Mouse (Mus musculus) gastrocnemius, postnatal 25 days (tissue): ENCODE measurements around the gene Slc38a11. TPM values are rescaled to one million over a fixed set of nuclear protein-coding genes. Genes with fewer than 3 reads are reported as not detected.

Source experiments
- DNase-seq: peaks from one replicate; pipeline ENCODE4 v3.0.0; 2022
- microRNA-seq, 2 experiments: library from miRNA; unstranded; fragments of <30 nt; microRNA quantifications; one replicate each; pipeline ENCODE4 v1.2.0; 2021; ENCODE audit warnings: borderline replicate concordance in 2 of 2
- total RNA-seq, 2 experiments: library from RNA; stranded (reverse); gene quantifications; 1 replicate in 1 of 2; 2 replicates in 1 of 2; pipeline ENCODE4 v1.2.3; 2021

The Slc38a11 gene
- total RNA-seq, 2 experiments from 2014 or later = 0.38 to 0.64 TPM

DNA sequence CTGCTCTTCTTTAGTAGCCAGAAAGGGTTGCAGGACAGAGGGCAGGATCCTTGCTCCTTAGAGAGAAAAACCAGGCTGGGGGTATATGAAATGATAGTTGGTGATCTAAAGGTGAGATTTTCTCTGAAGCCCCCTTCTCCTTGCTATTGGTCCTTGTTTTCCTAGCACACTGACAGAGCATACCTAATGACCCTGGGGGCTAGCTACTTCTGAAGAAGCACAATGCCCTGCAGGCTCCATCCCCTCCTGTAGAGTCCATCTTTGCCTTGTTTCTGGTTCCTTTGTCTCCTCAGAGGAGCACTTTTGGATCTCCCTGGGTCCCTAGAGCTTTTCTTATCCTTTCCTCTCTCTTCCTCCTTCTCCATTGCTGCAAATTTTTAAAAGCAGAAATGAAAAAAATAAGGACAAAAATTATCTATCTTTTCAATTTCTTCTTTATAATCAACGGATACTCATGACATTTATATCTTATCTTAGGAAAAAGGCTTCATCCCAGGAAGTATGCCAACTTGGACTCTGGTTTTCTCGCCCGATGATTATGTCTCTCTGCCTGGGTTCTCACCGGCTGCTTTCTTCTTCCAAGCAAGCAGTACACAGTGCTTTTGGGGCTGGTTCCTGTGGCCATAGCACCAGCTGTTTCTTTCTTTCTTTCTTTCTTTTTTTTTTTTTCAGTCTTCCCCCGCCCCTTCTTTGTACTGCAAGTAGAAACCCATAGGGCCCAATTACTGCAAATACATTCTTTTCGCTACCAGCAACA is 41.7 kb downstream of the Slc38a11 start:
- DNase-seq = no peak

DNA sequence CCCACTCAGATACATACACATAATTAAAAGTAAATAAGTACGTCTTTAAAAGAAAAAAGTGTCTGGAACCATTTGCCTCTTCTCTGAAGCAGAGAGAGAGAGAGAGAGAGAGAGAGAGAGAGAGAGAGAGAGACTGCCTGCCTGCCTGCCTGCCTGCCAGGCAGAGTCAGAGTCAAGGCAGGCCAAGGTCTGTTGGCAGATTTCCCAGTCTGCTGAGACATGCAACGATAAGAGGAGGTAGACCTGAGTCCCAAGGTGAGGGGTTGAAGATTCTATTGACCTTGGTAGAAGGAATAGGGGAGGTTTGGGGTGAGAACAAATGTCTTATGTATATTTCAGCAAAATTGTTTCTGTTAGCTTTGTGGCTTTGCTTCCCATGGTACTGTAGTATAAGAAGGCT is 42.9 kb downstream of the Slc38a11 start:
- no peak for DNase-seq

DNA sequence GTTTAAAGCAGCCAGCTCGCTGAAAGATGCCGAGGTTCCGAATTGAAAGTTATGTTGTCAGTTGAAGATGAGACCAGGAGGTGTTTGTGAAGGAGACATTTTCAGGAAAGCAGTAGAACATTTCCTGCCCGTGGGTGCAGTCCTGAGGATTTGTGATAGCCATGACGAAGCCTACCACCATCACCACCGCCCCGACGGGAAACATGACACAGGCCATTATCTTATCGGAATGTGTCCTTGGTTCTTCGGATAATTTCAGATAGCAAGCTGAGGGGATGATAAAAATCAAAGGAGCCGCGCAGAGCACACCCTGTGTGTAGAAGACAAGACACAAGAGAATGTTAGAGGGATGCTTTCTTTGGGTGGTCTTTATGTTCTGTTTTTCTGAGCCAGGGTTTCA is 47.1 kb downstream of the Slc38a11 start:
- no peak for DNase-seq

GRCm38 (mm10) chr2:65311250-65311649 is 52.6 kb downstream of the Slc38a11 start:
- DNase-seq = no peak

GRCm38 (mm10) chr2:65296541-65296940 is 67.3 kb downstream of the Slc38a11 start:
- no peak for DNase-seq

DNA sequence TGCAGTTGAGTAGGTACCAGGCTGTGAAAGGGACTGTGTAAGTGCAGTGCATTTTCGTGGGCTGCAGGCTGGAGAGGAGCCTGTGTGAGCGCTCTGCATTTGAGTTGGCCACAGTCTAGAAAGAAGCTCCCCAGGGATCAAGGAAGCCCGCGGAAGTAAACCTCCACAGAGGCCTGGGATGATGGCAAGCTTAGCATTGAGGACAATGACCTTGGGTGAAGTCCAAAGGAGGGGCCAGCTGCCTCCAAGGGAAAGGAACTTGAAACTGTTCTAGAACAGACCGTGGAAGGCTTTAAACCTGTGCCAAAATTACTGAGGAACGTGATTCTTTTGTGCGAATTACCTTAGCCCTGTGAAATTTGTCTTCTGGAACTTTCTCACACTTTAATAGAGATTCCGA is 69.7 kb downstream of the Slc38a11 start:
- peak; percentile 45 for DNase-seq

- DNase-seq = peak; percentile 22
Measured at GRCm38 (mm10) chr2:65293411-65293810, 70.4 kb downstream of the Slc38a11 start.

DNA sequence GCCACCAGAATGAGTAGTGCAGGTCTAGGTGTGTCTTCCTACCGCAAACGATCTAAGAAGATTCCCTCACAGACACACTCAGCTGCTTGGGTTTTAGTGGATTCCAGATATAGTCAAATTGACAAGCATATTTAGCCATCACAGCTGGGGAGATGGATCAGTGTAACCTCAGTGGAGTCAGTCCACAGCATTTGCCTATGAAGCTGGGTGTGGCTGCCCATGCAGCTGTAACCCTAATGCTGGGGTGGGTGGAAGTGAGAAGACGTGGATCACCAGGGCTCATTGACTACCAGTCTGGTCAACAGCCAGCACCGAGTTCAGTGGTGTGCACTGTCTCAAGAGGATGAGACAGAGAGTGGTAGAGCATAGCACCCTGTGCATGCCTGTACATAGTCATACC is 74.1 kb downstream of the Slc38a11 start:
- DNase-seq = no peak

DNA sequence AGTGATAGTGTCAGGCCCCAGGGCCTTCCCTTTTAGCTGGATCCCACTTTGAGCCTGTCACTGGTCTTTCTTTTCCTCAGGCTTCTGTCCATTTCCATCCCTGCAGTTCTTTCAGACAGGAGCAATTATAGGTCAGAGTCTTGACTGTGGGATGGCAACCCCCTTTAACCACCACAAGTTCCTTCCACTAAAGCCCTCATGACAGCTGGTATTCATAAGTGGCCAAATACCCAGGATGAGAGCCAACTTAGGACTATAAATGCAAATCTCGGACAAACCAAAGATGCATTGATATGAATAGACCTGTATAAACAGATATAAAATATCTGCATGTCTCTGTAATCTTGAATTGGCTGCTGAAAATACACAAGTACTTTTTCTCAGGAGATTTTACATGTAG is 75.1 kb downstream of the Slc38a11 start:
- DNase-seq = no peak

DNA sequence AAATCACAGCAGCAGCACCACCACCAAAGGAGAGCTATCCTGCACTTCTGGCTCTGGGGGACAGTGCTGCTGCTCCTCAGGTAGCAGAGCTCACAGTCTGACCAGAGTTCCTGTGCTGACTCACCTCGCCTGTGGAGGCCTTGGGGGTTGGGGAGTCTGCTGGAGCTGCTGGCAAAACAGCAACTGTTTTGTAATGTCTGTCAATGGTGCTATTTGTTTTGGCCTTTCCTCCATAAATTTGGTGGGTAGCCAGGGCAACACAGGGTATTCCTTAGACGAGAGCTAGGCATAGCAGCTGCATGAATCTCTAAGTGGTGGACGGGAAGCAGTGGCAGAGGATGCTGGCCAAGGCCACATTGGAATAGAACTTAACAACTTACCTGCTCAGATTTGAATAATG is 78.5 kb downstream of the Slc38a11 start:
- no peak for DNase-seq

DNA sequence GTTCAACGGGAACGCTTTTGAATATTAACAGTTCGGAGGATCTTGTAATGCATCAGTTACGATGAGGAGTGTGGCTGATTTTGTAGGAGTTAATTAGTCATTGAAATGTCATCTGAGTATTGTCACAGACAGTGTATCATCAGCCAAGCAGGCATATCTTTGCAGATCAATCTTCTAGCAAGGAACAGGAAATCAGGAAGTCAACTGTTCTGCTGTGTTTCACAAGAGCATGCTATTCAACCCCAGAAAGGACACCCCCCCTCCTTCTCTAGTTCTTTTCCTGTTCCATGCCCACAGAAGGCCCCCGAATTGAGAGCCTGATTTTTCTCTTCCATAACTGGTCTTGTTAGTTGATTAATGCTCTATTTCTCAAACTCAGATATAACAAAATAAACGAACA is 80.9 kb downstream of the Slc38a11 start:
- no peak for DNase-seq

DNA sequence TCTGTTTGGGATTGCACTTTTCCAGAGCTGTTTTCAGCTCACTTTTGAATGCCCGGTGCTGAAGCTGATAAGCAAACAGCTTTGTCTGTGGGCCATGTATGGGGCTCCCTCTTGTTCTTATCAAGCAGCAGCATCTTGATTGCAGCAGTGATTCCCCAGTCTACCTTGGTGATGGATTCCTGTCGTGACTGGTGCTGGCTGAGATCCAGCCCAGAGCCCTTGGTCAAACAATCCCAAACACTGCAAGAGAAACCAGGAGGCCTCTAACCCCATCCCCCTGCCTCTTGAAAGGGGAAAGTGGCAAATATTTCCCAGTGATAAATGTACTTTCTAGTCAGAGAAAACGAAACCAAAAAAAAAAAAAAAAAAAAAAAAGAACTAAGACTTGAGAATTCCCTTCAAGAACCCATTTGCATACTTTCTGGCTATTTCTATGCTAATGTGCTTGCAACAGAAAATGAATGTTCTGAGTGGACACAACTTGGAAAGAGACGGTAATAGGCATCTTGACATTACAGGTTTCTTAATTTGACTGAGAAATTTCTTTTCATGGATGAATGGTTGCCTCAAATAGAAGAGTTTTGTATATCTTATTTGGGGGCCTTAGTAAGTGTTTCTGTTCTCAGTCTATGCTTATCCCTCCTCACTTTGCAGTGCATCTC is 84.7 kb downstream of the Slc38a11 start:
- DNase-seq = no peak

DNA sequence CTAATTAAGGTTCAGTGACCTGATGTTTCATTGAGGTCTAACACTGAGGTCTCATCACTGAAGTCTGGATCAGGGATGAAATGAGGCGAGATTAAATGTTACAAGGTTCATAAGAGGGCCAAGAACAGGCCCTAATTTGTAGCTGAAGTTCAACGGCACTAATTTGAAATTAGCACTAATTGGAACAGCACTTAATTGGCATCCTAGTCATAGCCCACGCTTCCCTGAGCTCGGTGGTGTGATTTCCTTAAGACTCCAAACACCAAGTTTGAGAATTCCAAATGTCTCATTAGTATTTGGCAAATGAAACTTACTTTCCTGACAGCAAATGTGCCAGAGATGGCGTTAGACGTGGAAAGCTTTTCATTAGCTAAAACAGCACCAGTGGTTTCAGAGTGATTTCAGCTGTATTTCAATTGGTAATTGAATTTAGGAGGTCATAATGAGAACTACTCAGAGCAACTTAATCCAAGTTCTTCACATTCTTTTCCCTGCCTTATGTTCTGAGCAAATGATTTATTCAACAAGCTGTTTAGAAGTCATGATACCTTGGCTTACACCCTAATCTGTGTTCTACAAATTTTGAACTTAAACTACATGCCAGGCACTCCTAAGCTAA is 88.3 kb downstream of the Slc38a11 start:
- DNase-seq = no peak

DNA sequence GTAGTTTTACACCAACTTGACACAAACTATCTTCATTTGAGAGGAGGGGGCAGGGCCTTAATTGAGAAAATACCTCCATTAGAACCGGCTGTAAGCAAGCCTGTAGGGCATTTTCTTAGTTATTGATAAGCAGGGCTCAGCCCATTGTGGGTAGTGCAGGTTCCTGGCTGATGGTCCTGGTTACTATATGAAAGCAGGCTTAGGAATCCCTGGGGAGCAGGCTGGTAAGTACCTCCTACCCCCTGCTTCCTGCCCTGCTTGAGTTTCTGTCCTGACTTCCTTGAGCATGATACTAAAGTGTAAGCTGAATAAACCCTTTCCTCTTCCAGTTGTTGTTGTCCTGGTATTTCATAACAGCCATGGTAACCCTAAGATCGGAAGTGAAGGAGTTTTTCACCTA is 89.9 kb downstream of the Slc38a11 start:
- DNase-seq = no peak

- DNase-seq = no peak
Measured at GRCm38 (mm10) chr2:65268731-65269130, 95.1 kb downstream of the Slc38a11 start.

DNA sequence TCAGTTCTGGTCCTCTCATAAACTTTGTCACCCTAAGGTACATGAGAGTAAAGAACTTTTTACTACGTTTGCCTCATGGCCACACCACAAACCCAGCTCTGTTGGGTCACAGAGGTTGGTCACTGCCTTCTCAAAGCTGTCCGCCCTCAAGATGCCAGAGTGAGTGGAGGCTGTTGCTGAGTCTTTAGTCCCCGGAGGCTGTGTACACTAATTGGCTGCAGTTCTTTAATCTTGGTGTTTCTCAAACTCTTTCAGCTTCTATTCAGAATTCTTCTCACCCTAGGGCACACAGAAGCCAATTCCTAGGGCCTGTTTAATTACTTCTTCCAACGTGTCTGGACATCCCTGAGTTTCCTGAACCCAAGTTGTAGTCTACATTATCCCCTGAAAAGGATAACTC is 96.0 kb downstream of the Slc38a11 start:
- DNase-seq = no peak

- no peak for DNase-seq
Measured at GRCm38 (mm10) chr2:65266576-65267299, 97.1 kb downstream of the Slc38a11 start.

Small RNAs within 50 kb of the gene (microRNA-seq; reads per million reads assigned to microRNA genes)
- 0 reads per million in 2 experiments for gene Mir6337

Other genes with a start within 250 kb of the Slc38a11 start
- 1 to 10 TPM; 3.9 to 4.8 TPM for gene Cobll1, start 124.6 kb downstream of the Slc38a11 start, total RNA-seq
- under 1 TPM; 0.33 to 0.54 TPM for gene Scn3a, start 203.6 kb upstream of the Slc38a11 start, total RNA-seq